Mouse (Mus musculus): ENCODE measurements around the gene Tbc1d19. TPM values are rescaled to one million over a fixed set of nuclear protein-coding genes. Genes with fewer than 3 reads are reported as not detected.

Tbc1d19 gene
- polyA plus RNA-seq, 1 experiment from 2014 or later = 39.0 TPM

DNA sequence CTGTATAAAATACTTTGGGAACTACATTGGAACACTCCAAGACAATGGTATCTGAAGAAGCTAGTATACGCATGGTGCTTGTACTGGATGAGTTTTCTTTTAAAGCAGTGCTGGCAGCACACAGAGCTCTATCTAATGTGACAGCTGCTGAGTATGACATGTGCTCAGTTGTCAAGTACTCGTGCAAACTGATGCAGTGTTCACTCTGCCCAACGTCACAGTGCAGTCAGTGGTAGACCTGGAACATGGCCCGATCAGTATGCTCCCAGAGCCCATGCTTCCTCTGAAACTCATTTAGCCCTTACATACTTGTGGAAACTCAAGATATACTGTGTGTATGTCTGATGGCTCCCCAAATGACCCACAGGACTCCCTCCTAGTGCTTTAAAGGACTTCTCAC, 25.1 kb downstream of the Tbc1d19 start:
- no peaks in the 10 kb centered on the region for H3K9me3 ChIP-seq (ENCODE audit: control insufficient read depth, low read length)
- H3K27me3 ChIP-seq (replicated peaks; ENCODE audit: control insufficient read depth, insufficient read depth, low read length) = no peaks in the 10 kb centered on the region
- H3K4me3 ChIP-seq (ENCODE audit: low read depth, low read length) = no peak overlapping the region
- no peak overlapping the region for H3K4me2 ChIP-seq (ENCODE audit: low read depth, low read length)
- H3K36me3 ChIP-seq (ENCODE audit: control insufficient read depth, insufficient read depth, low read length) = peaks cover 18% of the 10 kb centered on the region
- ATAC-seq (ENCODE audit: low read depth) (no peak), DNase-seq (ENCODE audit: low spot score) (no peak)
- H3K27ac ChIP-seq (replicated peaks; ENCODE audit: low read depth, low read length) = no peak overlapping the region
- H3K4me1 ChIP-seq (ENCODE audit: control insufficient read depth, insufficient read depth, low read length) = no peaks in the 10 kb centered on the region
- H3K9ac ChIP-seq (ENCODE audit: low read depth, low read length) = no peak overlapping the region
- WGBS = 92% methylated on average over 4 of the region's 4 CpGs

DNA sequence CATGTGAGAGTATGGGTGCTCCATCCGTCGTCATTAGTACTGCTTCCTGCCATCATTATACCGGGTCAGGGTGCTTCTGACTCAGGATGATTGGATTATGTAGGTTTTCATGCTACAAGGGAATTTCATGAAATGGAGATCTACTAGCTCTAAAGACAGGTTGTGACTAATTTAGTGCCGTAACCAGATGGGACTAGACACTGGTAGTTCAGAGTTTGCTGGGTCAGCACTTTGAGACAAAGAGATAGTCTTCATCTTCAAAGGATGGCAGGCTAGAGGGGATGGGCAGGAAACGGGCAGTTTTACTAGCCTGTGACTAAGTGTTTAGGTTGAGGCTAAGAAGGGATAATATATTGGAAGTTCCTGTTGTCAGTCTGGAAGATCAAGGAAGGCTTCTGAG, 31.9 kb downstream of the Tbc1d19 start:
- Histone ChIP-seq H3K36me3 (ENCODE audit: control insufficient read depth, insufficient read depth, low read length) (peaks cover 13% of the 10 kb centered on the region), H3K4me2 (ENCODE audit: low read depth, low read length) (no peak overlapping the region), H3K9ac (ENCODE audit: low read depth, low read length) (no peak overlapping the region), H3K27me3 (replicated peaks; ENCODE audit: control insufficient read depth, insufficient read depth, low read length) (no peaks in the 10 kb centered on the region), H3K9me3 (ENCODE audit: control insufficient read depth, low read length) (no peaks in the 10 kb centered on the region), H3K4me1 (ENCODE audit: control insufficient read depth, insufficient read depth, low read length) (no peaks in the 10 kb centered on the region), H3K27ac (replicated peaks; ENCODE audit: low read depth, low read length) (no peak overlapping the region), H3K4me3 (ENCODE audit: low read depth, low read length) (no peak overlapping the region)
- ATAC-seq (ENCODE audit: low read depth) = no peak
- 78% methylated on average over 5 of the region's 5 CpGs for WGBS
- no peak for DNase-seq (ENCODE audit: low spot score)

DNA sequence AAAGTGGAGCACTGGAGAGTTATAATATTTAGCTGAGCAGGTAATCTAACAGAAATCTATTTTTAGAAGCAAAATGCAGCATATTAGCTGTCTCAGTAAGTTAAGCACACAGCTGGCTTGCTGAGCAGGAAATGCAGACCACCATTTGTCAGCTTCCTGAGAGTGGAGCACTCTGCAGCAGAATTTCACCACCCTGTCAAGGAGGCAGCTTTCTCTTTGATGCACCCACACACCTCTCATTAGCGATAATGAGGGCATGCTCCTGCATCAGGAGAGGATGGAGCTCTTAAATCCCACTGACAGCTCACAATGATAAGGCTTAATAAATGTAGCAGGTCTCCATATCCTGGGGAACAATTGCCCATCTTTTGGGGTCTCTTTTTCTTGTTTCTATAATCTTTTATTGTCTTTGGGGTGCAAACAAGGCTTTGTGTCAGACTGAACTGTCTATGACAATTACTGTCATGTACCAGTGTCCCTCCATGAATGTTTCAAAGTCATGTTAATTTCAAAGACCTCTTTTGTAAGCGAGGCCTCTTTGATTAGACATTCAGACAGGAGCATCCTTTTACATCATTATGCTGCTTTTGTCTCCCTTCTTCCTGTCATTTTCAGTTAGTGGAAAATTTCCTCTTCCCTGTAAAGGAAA, 39.0 kb downstream of the Tbc1d19 start:
- peaks cover 19% of the 10 kb centered on the region for H3K36me3 ChIP-seq (ENCODE audit: control insufficient read depth, insufficient read depth, low read length)
- ATAC-seq (ENCODE audit: low read depth) (peak; percentile 68; the same call in 1 of the 2 replicates), DNase-seq (ENCODE audit: low spot score) (peak; percentile 26)
- no peaks in the 10 kb centered on the region for H3K4me1 ChIP-seq (ENCODE audit: control insufficient read depth, insufficient read depth, low read length)
- no peaks in the 10 kb centered on the region for H3K9me3 ChIP-seq (ENCODE audit: control insufficient read depth, low read length)
- H3K4me3 ChIP-seq (ENCODE audit: low read depth, low read length) = no peak overlapping the region
- no peak overlapping the region for H3K9ac ChIP-seq (ENCODE audit: low read depth, low read length)
- WGBS = 68% methylated on average over 2 of the region's 2 CpGs
- no peak overlapping the region for H3K27ac ChIP-seq (replicated peaks; ENCODE audit: low read depth, low read length)
- H3K4me2 ChIP-seq (ENCODE audit: low read depth, low read length) = no peak overlapping the region
- H3K27me3 ChIP-seq (replicated peaks; ENCODE audit: control insufficient read depth, insufficient read depth, low read length) = no peaks in the 10 kb centered on the region

DNA sequence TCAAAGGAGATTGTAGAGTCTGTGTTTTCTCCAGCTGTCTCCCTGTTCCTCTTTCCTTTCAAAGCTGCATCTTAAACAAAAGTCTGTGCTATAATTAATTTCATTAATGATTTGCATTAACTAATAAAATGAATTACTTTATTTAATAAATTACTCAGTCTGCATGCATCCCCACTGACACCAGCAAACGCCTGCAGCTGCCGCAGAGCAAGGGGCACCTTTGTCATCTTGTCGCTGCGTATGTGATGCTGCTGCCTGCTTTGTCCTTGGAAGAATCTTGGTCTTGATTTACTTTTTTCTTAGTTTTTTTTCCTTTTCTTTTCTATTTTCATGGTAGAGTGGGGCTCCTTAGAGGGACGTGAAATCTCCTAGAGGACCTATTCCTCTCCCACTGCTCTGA, 43.2 kb downstream of the Tbc1d19 start:
- Histone ChIP-seq H3K36me3 (ENCODE audit: control insufficient read depth, insufficient read depth, low read length) (peaks cover 19% of the 10 kb centered on the region; the same call in 1 of the 2 replicates), H3K9me3 (ENCODE audit: control insufficient read depth, low read length) (no peaks in the 10 kb centered on the region), H3K4me1 (ENCODE audit: control insufficient read depth, insufficient read depth, low read length) (no peaks in the 10 kb centered on the region), H3K9ac (ENCODE audit: low read depth, low read length) (no peak overlapping the region), H3K4me3 (ENCODE audit: low read depth, low read length) (no peak overlapping the region), H3K27ac (replicated peaks; ENCODE audit: low read depth, low read length) (no peak overlapping the region), H3K27me3 (replicated peaks; ENCODE audit: control insufficient read depth, insufficient read depth, low read length) (no peaks in the 10 kb centered on the region), H3K4me2 (ENCODE audit: low read depth, low read length) (no peak overlapping the region)
- 89% methylated on average over 5 of the region's 5 CpGs for WGBS
- no peak for ATAC-seq (ENCODE audit: low read depth)
- DNase-seq (ENCODE audit: low spot score) = no peak

DNA sequence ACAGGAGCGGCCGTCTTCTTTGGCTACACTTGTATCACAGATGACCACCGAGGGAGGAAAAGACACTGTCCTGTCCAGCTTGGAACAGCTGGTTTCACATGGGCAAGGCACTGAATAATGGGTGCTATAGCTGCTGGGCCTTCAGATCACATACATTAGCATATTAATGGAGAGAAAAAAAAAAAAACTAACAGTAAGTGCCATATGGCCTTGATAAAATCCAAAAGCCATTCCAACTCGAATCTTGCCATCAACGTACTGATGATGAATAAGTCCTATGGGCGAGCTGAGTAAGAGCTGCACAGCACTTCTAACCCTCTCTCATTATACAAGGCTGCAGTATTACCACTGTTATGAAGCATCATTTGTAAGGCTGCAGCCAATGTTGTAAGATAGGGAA, 45.2 kb downstream of the Tbc1d19 start:
- Histone ChIP-seq H3K9ac (ENCODE audit: low read depth, low read length) (no peak overlapping the region), H3K36me3 (ENCODE audit: control insufficient read depth, insufficient read depth, low read length) (peaks cover 15% of the 10 kb centered on the region), H3K4me3 (ENCODE audit: low read depth, low read length) (no peak overlapping the region), H3K9me3 (ENCODE audit: control insufficient read depth, low read length) (no peaks in the 10 kb centered on the region), H3K27me3 (replicated peaks; ENCODE audit: control insufficient read depth, insufficient read depth, low read length) (no peaks in the 10 kb centered on the region), H3K4me1 (ENCODE audit: control insufficient read depth, insufficient read depth, low read length) (no peaks in the 10 kb centered on the region), H3K27ac (replicated peaks; ENCODE audit: low read depth, low read length) (no peak overlapping the region), H3K4me2 (ENCODE audit: low read depth, low read length) (no peak overlapping the region)
- 84% methylated on average over 6 of the region's 6 CpGs for WGBS
- ATAC-seq (ENCODE audit: low read depth) (no peak), DNase-seq (ENCODE audit: low spot score) (no peak)

DNA sequence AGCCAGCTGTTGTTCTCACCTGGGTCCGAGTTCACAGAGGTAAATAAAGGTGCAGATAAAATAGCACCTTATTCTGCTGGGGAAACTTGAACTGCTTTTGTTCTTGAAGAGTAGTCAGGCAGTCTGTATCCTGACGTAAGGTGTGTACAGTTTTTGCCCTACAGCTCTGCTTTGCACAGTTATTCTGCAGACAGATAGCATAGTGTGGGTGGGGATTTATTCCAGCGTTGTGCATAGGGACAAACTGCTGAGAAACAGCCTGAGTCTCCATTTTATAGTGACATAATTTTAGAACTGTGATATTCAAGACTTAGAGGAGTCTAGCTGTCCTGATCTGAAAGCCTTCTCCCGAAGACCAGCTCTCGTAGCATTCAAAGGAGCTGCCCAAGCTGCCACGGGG, 46.6 kb downstream of the Tbc1d19 start:
- Histone ChIP-seq H3K4me3 (ENCODE audit: low read depth, low read length) (no peak overlapping the region), H3K4me2 (ENCODE audit: low read depth, low read length) (no peak overlapping the region), H3K4me1 (ENCODE audit: control insufficient read depth, insufficient read depth, low read length) (no peaks in the 10 kb centered on the region), H3K27me3 (replicated peaks; ENCODE audit: control insufficient read depth, insufficient read depth, low read length) (no peaks in the 10 kb centered on the region), H3K36me3 (ENCODE audit: control insufficient read depth, insufficient read depth, low read length) (peaks cover 12% of the 10 kb centered on the region), H3K9ac (ENCODE audit: low read depth, low read length) (no peak overlapping the region), H3K9me3 (ENCODE audit: control insufficient read depth, low read length) (no peaks in the 10 kb centered on the region), H3K27ac (replicated peaks; ENCODE audit: low read depth, low read length) (no peak overlapping the region)
- ATAC-seq (ENCODE audit: low read depth) = no peak
- no peak for DNase-seq (ENCODE audit: low spot score)
- 84% methylated on average over 6 of the region's 6 CpGs for WGBS

DNA sequence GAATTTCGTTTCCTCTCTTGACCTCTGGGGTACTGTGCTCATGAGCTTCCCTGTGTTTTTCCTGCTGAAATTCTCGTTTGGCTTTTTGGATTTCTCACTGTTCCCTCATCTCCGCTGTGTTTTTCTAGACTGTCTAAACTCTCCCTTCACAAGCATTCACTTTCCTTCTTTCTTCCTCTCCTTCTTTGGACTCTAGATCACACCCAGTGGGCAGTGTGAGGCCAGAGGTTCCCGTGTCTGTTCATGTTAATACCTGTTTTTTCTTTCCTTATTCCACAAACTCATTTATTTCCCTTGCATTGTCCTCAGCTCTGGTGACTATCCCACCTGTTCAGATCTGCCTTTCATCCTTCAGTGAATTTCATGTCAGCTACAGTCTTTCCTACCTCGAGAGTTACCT, 55.7 kb downstream of the Tbc1d19 start:
- ATAC-seq (ENCODE audit: low read depth) (no peak), DNase-seq (ENCODE audit: low spot score) (no peak)
- 79% methylated on average over 5 of the region's 5 CpGs for WGBS
- H3K9ac ChIP-seq (ENCODE audit: low read depth, low read length) = no peak overlapping the region
- H3K36me3 ChIP-seq (ENCODE audit: control insufficient read depth, insufficient read depth, low read length) = 0 out of 2 replicates have a peak, but pooled peaks cover 11% of the 10 kb centered on the region
- no peaks in the 10 kb centered on the region for H3K9me3 ChIP-seq (ENCODE audit: control insufficient read depth, low read length)
- H3K27ac ChIP-seq (replicated peaks; ENCODE audit: low read depth, low read length) = no peak overlapping the region
- no peak overlapping the region for H3K4me2 ChIP-seq (ENCODE audit: low read depth, low read length)
- H3K4me1 ChIP-seq (ENCODE audit: control insufficient read depth, insufficient read depth, low read length) = no peaks in the 10 kb centered on the region
- no peak overlapping the region for H3K4me3 ChIP-seq (ENCODE audit: low read depth, low read length)
- H3K27me3 ChIP-seq (replicated peaks; ENCODE audit: control insufficient read depth, insufficient read depth, low read length) = no peaks in the 10 kb centered on the region

DNA sequence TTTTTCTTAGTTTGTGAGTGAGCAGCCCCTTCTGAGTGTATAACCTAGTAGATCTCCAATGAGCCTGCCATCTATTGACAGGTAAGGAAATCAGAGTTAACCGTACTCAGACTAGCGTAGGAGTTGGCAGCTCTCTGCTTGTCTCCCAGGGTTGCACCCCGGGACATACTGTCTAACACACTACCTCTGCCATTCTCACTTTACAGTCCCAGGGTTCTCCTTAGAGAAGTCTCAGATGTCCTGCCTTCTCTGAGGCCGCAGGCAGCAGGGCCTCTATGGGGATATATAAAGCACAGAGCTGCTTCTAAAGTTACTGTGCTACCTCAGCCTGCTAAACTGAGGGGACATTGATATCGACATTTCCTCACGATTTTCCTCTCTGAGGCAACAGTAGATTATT, 56.6 kb downstream of the Tbc1d19 start:
- 0 out of 2 replicates have a peak, but pooled peaks have one; percentile 12 for ATAC-seq (ENCODE audit: low read depth)
- H3K4me2 ChIP-seq (ENCODE audit: low read depth, low read length) = no peak overlapping the region
- no peak overlapping the region for H3K9ac ChIP-seq (ENCODE audit: low read depth, low read length)
- no peak for DNase-seq (ENCODE audit: low spot score)
- WGBS = 68% methylated on average over 6 of the region's 6 CpGs
- H3K27me3 ChIP-seq (replicated peaks; ENCODE audit: control insufficient read depth, insufficient read depth, low read length) = no peaks in the 10 kb centered on the region
- 0 out of 2 replicates have a peak, but pooled peaks cover 7% of the 10 kb centered on the region for H3K36me3 ChIP-seq (ENCODE audit: control insufficient read depth, insufficient read depth, low read length)
- no peak overlapping the region for H3K4me3 ChIP-seq (ENCODE audit: low read depth, low read length)
- H3K9me3 ChIP-seq (ENCODE audit: control insufficient read depth, low read length) = no peaks in the 10 kb centered on the region
- no peaks in the 10 kb centered on the region for H3K4me1 ChIP-seq (ENCODE audit: control insufficient read depth, insufficient read depth, low read length)
- H3K27ac ChIP-seq (replicated peaks; ENCODE audit: low read depth, low read length) = no peak overlapping the region

DNA sequence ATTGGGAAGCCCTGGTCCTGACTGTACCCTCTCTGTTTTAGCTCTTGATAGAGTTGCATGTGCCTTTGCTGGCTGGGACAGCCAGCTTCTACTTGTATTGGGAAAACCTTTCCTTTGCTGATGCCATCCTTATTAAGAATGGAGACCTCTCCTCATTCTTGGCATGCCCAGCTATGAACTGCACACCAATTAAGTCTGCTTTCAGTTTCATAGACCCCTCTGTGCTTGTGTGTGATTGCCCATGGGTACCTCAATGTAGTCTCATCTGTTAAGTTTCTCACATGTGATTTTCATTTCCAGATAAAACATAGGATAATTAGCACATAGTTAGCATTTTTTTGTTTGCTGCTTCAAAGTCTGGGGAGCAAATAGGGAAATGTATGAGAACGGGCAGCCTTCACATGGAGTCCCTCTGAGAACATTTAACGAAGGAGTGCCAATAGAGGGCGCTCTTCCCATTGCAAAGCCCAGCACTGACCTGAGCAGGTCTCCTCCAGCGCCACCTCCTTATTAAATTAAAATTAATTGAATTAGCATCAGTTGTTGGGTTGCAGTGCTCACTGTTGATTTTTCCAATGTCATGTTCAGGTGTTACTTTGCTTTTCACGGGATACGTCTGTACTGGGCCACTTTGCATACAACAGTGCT, 62.4 kb downstream of the Tbc1d19 start:
- Histone ChIP-seq H3K4me2 (ENCODE audit: low read depth, low read length) (no peak overlapping the region), H3K27me3 (replicated peaks; ENCODE audit: control insufficient read depth, insufficient read depth, low read length) (no peaks in the 10 kb centered on the region), H3K9me3 (ENCODE audit: control insufficient read depth, low read length) (no peaks in the 10 kb centered on the region), H3K4me3 (ENCODE audit: low read depth, low read length) (no peak overlapping the region), H3K9ac (ENCODE audit: low read depth, low read length) (no peak overlapping the region), H3K36me3 (ENCODE audit: control insufficient read depth, insufficient read depth, low read length) (0 out of 2 replicates have a peak, but pooled peaks cover 10% of the 10 kb centered on the region), H3K27ac (replicated peaks; ENCODE audit: low read depth, low read length) (no peak overlapping the region), H3K4me1 (ENCODE audit: control insufficient read depth, insufficient read depth, low read length) (no peaks in the 10 kb centered on the region)
- DNase-seq (ENCODE audit: low spot score) (peak; percentile 71), ATAC-seq (ENCODE audit: low read depth) (peak; percentile 82; the same call in 1 of the 2 replicates)
- WGBS = 26% methylated on average over 6 of the region's 6 CpGs

Data from embryonic facial prominence, embryonic 14.5 days (tissue).